Mouse (Mus musculus) embryo, embryonic 10 days (tissue): ENCODE data around the gene Ranbp3l.
"Not testable (repeated sequence)": the region's sequence is repeated elsewhere in the genome, so short reads cannot be mapped to it uniquely, and the experiment has no call there.

Experiments used
- DNase-seq: peaks from one replicate; pipeline ENCODE4 v3.0.0-alpha.2; 2015; ENCODE audit warnings: low spot score

Ranbp3l gene

DNA sequence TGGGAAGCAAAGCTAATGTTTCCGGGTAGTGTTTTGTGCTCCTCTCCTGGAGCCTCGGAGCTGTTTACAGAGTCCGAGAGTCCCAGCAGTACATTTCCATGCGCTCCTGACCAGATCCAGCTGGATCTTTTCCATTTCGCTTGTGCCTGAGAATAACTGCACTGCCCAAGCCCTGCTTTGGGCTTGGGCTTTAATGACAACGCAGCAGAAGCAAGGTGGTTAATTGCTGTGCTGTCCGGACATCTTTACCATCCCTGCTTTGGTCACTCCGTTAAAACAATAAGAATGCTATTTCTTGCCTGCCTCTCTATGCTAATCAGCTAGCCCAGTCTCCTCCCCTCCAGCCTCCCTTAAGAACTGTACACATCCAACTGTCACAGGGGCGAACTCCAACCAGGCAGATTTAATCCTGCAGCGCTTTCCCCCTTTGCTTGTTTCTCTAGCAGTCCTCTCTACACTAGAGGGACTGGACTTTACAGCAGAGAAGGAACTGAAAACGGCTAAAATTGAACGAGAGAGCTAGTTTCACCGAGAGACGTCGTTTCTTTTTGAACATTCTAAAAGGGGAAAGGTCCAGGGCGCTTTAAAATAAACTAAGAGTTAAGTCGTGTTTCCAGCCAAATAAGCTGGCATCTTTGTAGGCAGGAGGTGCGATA, at the start of gene Ranbp3l:
Ranbp3l (plus strand) TSS at position 377 of the 656 bp plus-strand sequence.
- no peak for DNase-seq

DNA sequence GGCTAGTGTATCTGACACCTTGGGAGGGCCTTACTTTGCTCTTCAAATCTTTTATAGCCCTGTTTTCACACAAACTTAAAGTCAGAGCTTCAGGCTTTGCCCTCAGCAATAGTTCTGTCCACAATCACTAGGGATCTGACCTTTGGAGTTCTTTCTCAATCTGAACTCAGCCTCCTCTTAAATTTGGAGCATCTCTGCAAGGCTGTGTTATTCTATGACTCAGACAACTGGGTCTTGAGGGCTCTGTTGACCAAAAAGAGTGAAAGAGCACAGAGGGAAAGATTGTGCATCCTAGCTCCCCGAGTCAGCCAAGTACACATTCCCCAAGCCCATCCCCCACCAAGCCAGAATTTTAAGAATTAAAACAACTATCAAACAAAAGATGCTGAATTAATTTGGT, 37.7 kb upstream of the Ranbp3l start:
- no peak for DNase-seq

DNA sequence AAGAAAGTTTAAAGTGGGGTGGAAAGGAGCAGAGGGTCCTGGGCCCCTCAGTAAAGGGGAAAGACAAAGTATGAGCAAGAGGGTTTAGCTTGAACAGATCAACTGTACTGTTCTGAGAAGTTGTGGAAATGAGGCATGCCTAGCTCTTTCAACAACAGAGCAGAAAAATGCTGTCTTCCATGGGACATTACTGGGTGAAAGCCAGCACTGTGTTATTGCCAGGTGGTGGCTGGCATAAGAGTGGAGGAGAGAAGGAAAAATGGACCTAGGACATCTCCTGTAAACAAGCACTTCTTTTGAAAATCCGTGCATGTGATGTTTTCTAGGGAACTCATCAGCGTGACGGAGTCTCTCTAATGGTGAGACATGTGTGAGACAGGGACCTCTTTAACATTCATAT, 30.8 kb upstream of the Ranbp3l start:
- DNase-seq: no peak

DNA sequence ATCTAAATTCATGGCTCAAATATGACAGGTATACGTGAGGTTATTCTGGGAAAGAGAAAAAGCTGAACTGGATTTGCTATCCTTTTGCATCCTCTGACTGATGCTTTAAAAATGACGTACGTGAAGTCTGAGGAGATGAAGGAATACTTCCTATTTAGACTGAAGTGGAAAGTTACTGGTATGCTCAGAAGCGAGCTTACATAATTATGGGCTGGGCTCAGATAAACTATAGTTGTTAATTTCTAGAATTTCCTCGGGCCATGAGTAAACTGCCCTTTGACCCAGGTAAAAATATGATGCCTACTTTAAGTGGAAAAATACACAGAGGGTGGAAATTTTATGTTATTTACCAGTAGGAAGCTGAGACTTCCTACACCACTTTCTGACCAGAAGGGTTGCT, 26.9 kb upstream of the Ranbp3l start:
- DNase-seq: no peak

DNA sequence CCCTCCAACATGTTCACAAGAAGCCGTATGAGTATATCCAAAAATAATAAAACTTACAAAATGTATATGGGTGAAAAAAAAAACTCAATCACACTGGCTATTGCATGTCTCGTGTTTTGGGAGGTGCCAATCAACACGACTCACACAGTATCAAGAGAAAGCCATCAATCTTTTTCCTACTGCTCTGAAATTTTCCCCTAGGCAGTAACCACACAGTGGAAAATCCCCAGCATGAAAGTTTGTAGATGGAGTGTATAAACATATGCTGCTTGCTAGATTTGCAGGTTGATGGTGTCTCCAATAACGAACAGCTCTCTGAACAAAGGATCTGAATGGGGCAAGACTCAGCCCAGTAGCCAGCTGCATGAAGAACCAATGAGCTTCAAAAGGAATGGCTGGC, 16.9 kb upstream of the Ranbp3l start:
- DNase-seq: no peak

DNA sequence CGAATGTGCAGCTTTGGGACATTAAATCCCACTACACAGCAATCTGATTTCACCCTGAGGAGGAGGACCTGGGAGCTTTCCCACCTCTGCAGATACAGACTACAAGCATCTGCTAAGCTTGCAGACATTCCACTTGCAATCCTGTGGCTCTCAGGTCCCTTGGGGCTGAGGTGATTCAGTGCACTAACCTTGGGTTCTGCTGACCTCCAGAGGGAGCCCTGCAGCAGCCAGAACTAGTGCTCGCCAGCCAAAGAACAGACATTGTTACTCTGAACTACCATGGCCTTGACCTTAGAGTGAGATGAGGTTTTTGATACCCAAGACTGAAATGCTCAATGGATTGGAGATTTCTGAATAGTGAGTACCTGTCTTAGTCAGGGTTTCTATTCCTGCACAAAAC, 4.4 kb upstream of the Ranbp3l start:
- DNase-seq: peak; percentile 37

DNA sequence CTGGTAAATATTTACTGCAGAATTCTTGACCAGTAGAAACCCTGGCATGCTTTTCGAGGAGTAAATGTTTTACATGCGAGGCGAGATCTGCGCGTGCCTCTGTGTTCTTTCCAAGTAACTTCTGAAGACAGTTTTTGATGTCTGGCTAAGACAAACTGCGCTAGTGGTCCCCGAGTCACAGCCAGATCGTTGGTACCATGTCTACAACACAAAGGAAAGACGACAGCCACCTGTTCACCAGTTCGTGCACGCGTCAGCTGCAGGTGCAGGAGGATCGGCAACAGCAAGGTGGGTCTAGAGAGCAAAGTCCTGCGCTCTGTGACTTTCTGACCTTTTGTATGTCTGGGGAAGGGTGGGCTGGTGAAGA, 463 bp downstream of the Ranbp3l start:
- DNase-seq: no peak

DNA sequence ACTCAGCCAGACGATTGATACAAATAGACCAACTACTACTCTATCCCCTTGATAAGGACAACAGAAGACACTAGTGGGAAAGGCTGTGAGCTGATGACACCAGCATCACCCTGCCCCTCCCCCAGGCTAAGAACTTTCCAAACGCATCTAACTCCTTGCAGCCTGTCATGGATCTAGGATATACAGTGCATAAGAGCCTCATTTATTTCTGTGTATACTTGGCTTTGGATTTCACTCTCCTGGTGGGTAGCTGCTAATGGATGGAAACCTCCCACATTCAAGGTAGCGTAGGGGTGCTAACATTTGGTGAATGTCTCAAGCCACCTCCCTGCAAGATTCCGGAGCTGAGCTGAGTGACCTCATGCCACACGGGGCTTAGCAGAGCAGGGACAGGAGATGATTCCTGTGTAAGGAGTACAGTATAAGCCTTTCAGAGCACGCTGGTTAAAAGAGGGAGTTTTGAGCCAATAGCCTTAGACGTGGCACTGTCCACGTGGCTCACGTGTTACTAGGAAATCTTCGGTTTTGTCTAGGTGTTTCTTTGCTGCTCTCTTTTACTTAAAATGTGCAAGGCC, 1.4 kb downstream of the Ranbp3l start:
- DNase-seq: no peak

DNA sequence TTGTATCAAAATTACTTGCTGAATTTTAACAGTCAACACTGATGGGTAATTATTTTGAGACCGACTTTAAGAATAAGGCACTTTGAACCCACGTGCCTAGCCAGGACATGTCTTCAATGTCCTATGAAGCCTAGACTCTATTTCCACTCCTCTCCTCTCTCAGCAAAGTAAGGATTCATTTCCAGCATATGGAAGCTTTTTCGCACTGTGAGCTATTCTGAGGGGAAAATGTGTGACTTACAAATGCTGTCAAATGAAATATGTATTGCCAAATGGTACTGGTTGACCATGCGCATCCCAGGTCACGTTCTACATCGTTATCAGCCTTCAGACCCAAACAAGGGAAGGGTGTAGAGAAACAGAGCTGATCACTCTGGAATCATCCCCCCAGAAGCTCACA, 23.5 kb downstream of the Ranbp3l start:
- DNase-seq: no peak

DNA sequence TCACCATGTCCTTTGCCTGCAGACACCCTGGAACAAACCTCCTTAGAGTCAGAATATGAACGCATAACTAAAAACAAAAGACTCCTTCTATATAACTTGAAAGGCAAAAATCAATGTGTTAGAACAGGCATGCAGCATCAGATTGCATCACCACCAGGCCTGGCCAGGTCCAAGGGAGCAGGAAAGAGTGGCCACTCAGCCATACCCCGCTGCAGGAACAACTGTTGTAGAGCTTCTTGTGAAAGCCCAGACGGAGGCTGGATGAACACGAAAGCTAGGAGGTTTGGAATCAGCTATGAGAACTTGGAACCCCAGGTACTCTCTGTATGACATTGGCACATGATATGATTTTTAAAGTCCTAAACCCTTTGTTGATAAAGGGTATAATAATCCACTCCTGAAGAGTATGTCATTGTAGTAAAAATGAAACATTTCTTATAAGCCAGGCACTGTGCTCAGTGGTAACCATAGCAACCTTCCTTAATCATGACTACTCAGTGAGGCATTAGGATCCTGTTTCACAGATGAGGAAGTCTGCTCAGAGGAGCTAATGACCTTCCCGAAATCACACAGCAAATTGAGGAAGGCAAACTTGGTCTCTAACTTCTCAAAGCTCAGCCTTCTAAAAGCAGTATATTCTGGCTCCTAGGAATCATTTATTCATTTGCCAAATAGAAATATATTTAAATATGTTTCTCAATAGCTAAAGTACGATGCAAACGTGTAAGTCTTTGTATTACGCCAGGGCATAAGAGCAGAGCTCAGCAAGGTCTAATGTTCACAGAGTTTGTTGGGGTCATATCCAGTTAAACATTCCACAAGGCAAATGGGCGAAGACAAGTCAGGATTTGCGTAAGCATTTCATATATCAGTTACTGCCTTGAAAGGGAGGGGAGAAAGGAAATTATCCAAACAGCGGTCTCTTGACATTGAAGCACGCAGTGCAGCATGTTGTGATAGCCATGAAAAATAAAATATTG, 24.4 kb downstream of the Ranbp3l start:
- DNase-seq: no peak

DNA sequence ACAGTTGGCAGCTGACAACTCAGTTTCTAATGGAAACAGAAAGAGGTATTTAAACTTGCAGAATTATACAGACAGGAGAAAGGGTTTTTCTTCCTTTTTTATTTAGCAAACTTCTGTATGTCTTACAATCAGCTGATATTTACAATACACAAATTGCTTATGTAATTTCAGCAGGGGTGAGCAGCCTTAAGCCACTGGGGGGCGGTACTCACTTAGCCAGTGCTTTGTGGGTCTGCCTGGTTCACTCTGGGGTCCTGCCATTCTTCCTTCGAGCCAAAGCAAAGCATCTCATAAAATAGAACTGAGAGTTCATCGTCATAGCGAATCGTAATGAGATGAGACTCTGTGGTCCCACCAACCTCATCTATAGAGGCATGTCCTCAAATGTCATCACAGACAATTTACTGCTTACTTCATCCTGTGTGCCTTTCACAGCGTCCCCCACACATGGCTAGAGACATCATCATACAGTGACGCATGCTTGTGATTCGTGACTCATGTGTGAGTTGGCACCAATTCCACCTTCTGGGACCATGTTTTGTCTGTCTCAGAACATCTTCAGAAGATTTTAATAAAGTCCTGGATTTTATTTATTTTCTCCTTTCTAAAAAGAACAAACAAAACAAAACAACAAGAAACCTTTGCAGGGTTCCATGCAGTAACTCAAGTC, 27.0 kb downstream of the Ranbp3l start:
- DNase-seq: peak; percentile 31

DNA sequence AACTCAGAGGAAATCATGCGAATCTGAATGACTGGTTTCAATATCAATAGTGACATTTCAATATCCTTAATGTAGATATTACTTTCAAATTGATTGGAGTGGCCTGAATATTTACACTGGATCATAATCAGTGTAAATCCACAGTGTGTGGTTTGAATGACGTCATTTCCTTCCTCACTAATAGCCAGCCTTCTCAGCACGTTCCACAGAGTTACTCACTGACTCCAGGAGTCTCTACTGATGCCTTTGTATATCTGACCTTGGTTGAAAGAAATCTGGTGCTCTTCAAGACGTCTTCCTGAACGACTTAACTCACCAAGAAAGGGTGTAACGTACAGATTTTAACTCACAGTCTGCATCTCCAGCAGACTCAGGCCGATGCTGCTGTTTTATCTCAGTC, 27.7 kb downstream of the Ranbp3l start:
- no peak for DNase-seq

DNA sequence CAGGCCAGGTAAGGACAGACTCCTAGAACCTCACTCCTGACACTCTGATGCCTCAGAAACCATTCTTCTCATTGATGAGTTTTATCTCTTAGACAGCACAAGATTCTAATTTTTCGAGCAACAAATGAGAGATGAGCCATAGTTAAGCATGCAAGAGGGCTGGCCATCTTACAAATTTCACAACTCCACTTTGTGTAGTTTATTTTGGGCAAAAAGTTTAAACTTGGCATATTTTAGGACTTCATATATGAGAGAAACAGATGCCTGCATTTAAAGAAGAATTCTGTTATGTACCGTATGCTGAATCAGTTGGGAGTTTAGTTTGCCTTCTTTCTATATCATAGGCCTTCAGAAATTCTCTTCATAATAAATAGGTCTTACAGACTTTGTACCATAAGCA, 35.0 kb downstream of the Ranbp3l start:
- DNase-seq: no peak

DNA sequence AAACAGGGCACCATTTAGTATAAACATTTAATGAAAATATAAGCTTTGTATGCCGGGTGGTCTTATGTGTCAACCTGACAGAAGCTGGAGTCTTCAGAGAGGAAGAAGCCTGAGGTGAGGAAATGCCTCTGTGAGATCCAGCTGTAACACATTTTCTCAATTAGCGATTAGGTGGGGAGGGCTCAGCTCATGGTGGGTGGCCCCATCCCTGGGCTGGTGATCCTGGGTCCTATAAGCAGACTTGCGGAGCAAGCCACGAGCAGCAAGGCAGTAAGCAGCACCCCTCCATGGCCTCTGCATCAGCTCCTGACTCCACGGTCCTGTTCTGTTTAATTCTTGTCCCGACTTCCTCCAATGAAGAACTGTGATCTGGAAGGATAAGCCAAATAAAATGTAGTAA, 41.4 kb downstream of the Ranbp3l start:
- peak; percentile 51 for DNase-seq

DNA sequence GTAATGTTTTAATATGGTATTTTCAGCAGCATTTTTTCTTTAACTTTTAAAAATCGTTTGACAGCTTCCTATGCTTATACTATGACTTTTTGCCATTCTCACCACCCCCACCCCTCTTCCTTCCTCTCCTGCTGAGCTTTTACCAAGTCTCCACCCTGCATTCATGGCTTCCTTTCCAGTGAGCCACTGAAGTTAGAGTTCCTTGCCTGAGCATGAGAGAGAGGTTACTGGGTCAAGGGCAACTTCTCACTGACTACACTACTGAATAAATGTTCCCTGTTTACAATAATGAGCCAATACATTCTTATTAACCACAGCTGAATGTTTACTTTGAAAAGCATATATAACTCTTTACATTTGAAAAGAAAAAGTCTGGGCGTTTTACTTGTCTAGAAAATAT, 46.8 kb downstream of the Ranbp3l start:
- DNase-seq: no peak

DNA sequence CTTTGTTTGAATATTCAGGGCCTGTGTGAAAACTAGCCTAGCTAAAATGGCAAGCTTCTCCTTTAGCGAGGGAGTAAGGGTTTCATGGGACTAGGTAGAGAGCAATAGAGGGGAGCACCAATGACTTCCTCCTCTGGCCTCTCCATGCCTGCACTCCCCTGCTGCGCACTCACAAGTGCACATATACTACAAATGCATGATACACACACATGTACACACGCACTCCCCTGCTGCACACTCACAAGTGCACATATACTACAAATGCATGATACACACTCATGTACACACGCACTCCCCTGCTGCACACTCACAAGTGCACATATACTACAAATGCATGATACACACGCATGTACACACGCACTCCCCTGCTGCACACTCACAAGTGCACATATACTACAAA, 47.7 kb downstream of the Ranbp3l start:
- DNase-seq: not testable (repeated sequence)

DNA sequence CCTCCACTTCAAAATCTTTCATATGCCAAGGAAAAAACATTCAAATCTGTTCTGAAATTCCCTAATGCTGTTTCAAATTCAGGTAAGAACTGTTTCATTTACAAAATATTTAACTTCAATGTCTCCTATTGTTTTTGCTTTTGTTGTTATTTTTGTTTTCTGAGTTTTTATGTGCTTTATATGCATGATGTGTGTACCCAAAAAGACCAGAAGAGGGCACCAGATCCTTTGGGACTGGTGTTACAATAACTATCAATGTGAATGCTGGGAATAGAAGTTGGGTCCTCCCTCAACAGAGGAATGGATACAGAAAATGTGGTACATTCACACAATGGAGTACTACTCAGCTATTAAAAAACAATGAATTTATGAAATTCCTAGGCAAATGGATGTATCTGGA, 88.0 kb downstream of the Ranbp3l start:
- no peak for DNase-seq

DNA sequence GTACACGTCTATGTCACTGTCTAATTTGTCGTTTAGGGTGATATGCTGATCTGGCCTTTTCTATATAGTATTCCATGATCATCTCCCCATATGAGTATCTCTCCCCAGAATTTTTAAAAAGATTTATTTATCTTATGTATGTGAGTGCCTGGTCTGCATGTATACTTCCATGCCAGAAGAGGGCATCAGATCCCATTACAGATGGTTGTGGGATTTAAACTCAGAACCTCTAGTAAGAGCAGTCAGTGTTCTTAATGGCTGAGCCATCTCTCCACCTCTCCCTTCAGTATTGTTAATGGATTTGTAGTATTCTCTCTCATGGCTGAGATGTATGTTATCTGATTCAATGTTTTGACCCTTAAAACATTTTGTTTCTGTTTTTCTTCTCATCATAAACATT, 92.1 kb downstream of the Ranbp3l start:
- DNase-seq: no peak

DNA sequence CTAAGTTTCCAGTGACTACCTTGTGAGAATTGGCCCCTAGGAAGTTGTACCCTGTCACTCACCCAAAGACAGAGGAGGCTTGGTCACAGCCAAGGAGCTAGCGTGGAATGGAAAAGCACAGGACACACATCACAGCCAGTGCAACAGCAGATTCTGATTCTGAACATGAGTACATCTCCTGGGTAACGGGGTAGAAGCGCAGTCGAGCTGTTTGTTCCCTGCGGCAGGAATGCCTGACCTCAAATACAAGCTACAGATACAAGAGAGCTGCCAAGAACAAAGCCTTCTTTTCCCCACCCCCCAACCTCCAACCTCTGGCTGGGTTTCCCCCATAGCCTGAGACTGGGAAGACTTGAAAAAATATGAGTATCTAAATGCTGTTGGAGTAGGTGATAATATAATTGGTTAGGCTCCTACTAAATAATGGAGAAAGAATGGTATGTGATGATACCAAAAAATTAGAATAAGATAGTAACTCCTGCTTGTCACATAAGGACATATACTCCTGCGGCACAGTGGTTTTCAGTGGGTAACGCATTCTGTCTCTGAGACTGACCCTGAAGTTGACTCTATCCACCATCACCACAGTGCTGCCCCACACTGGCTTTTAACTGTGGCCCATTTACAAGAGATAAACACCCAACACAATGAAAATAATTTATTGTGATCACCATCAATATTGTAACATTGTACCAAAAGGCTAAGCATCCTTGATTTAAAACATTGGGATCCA, 93.6 kb downstream of the Ranbp3l start:
- peak; percentile 44 for DNase-seq

DNA sequence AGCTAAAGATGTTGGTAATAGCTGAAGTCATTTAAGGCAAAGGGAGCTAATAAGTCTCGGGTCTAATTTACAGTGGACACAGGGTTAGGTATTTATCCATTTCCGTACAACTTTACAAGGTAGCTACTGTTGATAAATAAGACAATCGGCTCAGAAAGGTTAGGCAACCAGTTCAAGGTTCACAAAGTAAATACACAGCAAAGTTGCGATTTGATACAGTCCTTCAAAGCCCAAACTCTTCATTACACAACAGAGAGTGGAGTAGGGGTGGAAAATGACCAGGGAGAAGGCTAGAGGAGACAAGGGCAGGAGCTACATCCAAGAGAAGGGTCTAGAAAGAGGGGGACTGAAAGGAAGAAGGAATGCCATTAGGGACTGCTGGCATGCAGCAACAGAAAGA, 101.1 kb downstream of the Ranbp3l start:
- DNase-seq: no peak

DNA sequence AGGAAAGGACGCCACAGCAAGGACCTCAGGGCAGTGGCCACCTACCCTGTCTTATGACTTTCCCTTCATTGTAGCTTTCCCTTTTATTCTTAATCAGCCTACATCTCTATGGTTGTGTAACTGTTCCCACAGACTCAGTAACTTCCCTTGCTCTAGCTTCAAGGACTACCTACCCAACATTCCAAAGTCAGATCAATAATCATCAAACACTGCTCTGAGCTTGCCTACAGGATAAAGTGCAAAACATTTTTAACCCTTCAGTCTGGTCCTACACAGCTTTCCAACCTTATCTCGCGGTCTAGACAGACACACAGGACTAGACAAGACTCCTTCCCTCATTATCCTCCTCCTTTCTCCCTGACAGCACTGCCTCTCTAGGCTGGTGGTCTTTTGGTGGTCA, 102.6 kb downstream of the Ranbp3l start:
- DNase-seq: peak; percentile 48
